Mouse (Mus musculus): ENCODE data around the gene Vsir.

Vsir gene

GRCm38 (mm10) chr10:60349644-60350043 is 3.0 kb downstream of the Vsir start:
- TF ChIP-seq GATA4 (IDR thresholded peaks at IDR 0.05; ENCODE audit: insufficient replicate concordance, low read length) = no peak

GRCm38 (mm10) chr10:60350077-60350804 is 3.6 kb downstream of the Vsir start:
- TF ChIP-seq GATA4 (IDR thresholded peaks at IDR 0.05; ENCODE audit: insufficient replicate concordance, low read length) = no peak

- TF ChIP-seq GATA4 (IDR thresholded peaks at IDR 0.05; ENCODE audit: insufficient replicate concordance, low read length) = no peak
These were observed 4.1 kb downstream of the Vsir start for GRCm38 (mm10) chr10:60350805-60351167.

GRCm38 (mm10) chr10:60351248-60351647 is 4.6 kb downstream of the Vsir start:
- TF ChIP-seq GATA4 (IDR thresholded peaks at IDR 0.05; ENCODE audit: insufficient replicate concordance, low read length) = no peak

GRCm38 (mm10) chr10:60351761-60352455 is 5.3 kb downstream of the Vsir start:
- TF ChIP-seq GATA4 (IDR thresholded peaks at IDR 0.05; ENCODE audit: insufficient replicate concordance, low read length) = no peak

GRCm38 (mm10) chr10:60353241-60354002 is 6.8 kb downstream of the Vsir start:
- no peak for TF ChIP-seq GATA4 (IDR thresholded peaks at IDR 0.05; ENCODE audit: insufficient replicate concordance, low read length)

GRCm38 (mm10) chr10:60354003-60354325 is 7.3 kb downstream of the Vsir start:
- TF ChIP-seq GATA4 (IDR thresholded peaks at IDR 0.05; ENCODE audit: insufficient replicate concordance, low read length) = no peak

- TF ChIP-seq GATA4 (IDR thresholded peaks at IDR 0.05; ENCODE audit: insufficient replicate concordance, low read length) = no peak
These were observed 8.4 kb downstream of the Vsir start for GRCm38 (mm10) chr10:60354881-60355677.

- no peak for TF ChIP-seq GATA4 (IDR thresholded peaks at IDR 0.05; ENCODE audit: insufficient replicate concordance, low read length)
These were observed 10.8 kb downstream of the Vsir start for GRCm38 (mm10) chr10:60357441-60357840.

GRCm38 (mm10) chr10:60357901-60358300 is 11.2 kb downstream of the Vsir start:
- no peak for TF ChIP-seq GATA4 (IDR thresholded peaks at IDR 0.05; ENCODE audit: insufficient replicate concordance, low read length)

- no peak for TF ChIP-seq GATA4 (IDR thresholded peaks at IDR 0.05; ENCODE audit: insufficient replicate concordance, low read length)
These were observed 12.1 kb downstream of the Vsir start for GRCm38 (mm10) chr10:60358776-60359175.

- TF ChIP-seq GATA4 (IDR thresholded peaks at IDR 0.05; ENCODE audit: insufficient replicate concordance, low read length) = no peak
These were observed 15.1 kb downstream of the Vsir start for GRCm38 (mm10) chr10:60361615-60362309.

GRCm38 (mm10) chr10:60362310-60362628 is 15.6 kb downstream of the Vsir start:
- no peak for TF ChIP-seq GATA4 (IDR thresholded peaks at IDR 0.05; ENCODE audit: insufficient replicate concordance, low read length)

GRCm38 (mm10) chr10:60363426-60363825 is 16.8 kb downstream of the Vsir start:
- TF ChIP-seq GATA4 (IDR thresholded peaks at IDR 0.05; ENCODE audit: insufficient replicate concordance, low read length) = no peak

- TF ChIP-seq GATA4 (IDR thresholded peaks at IDR 0.05; ENCODE audit: insufficient replicate concordance, low read length) = no peak
These were observed 20.5 kb downstream of the Vsir start for GRCm38 (mm10) chr10:60367145-60367544.
